Mouse (Mus musculus) liver, embryonic 13.5 days (tissue): Measurements from ENCODE around the gene A930033H14Rik. TPM values are rescaled to one million over a fixed set of nuclear protein-coding genes. Genes with fewer than 3 reads are reported as not detected.

Experiments used
- ATAC-seq: fragments of 200-750 bp; cut with Nextera tagmentation; 2 replicates; pipeline ENCODE4 v1.8.0; 2017; ENCODE audit warnings: low read depth, mild to moderate bottlenecking, moderate number of reproducible peaks, moderate library complexity
- DNase-seq: peaks from one replicate; pipeline ENCODE4 v3.0.0; 2022
- H3K27ac ChIP-seq: fragments of 300-500 bp; sonication (generic); 2 replicates; pipeline ENCODE4 v1.5.1; 2015; ENCODE audit warnings: moderate library complexity, mild to moderate bottlenecking, inconsistent platforms
- H3K27me3 ChIP-seq: fragments of 300-500 bp; sonication (generic); 2 replicates; pipeline ENCODE4 v1.6.1; 2015; ENCODE audit warnings: mild to moderate bottlenecking, inconsistent platforms
- H3K36me3 ChIP-seq: fragments of 300-500 bp; sonication (generic); 2 replicates; pipeline ENCODE4 v1.6.1; 2015; ENCODE audit warnings: mild to moderate bottlenecking, inconsistent platforms
- H3K4me1 ChIP-seq: fragments of 300-500 bp; sonication (generic); replicated peaks from 2 replicates; pipeline ENCODE4 v1.6.1; 2015; ENCODE audit warnings: inconsistent platforms
- H3K4me2 ChIP-seq: fragments of 300-500 bp; sonication (generic); 2 replicates; pipeline ENCODE4 v1.6.1; 2015; ENCODE audit warnings: inconsistent platforms, mild to moderate bottlenecking, moderate library complexity
- H3K4me3 ChIP-seq: fragments of 300-500 bp; sonication (generic); replicated peaks from 2 replicates; pipeline ENCODE4 v1.5.1; 2015; ENCODE audit warnings: mild to moderate bottlenecking, inconsistent platforms
- H3K9ac ChIP-seq: fragments of 300-500 bp; sonication (generic); 2 replicates; pipeline ENCODE4 v1.6.1; 2015; ENCODE audit warnings: mild to moderate bottlenecking, inconsistent platforms
- H3K9me3 ChIP-seq: fragments of 300-500 bp; sonication (generic); replicated peaks from 2 replicates; pipeline ENCODE4 v1.6.1; 2016; ENCODE audit warnings: inconsistent platforms
- WGBS: fragments of 180-500 bp; shearing (Covaris S2); methylation state at CpG from one replicate; pipeline ENCODE4 v1.1.7; 2015; ENCODE audit not compliant: insufficient replicate concordance; 5-methylcytosine and 5-hydroxymethylcytosine counted together
- polyA plus RNA-seq: library from polyadenylated mRNA; unstranded; fragments of >200 nt; fragmentation: Nextera tagmentation; extraction: Ambion mirVana; gene quantifications from 2 replicates; pipeline ENCODE4 v1.2.1, GENCODE M21; 2015

A930033H14Rik gene
- polyA plus RNA-seq, 1 experiment from 2014 or later = 0.39 TPM

DNA sequence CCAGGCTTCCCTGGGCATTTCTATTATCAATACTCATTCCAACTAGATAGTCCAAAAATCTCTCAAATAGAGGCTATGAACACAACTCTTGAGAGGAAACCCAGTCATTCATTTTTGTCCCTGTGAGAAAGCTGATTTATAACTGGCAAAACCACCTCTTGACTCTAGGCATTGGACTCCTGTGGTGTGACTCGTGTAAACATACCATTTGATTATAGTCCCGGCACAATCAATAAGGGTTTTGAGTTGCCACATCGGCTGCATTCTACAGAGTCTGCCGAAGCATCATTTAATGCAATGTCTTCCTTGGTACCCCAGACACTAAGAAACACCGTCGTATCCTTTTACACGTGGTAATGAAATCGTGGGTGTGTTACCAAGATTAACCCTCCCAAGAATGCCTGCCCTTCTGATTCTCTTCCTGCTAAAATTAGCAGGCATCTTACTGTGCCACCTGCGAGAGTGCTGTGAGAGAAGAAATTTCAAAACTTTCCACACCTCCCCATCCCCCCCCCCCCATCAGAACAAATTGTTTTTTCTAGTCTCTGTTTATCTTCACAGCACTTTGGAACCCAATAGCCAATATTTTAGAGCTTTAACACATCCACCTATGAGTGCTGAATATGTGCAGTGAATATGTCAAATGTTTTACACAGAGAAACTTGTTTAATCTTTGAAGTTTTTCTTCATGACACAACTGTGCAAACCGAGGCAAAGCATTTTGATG lies 22.3 kb downstream of the A930033H14Rik start:
- H3K27ac ChIP-seq = no peak overlapping the region
- no peak overlapping the region for H3K4me2 ChIP-seq
- ATAC-seq (no peak), DNase-seq (no peak)
- no peaks in the 10 kb centered on the region for H3K4me1 ChIP-seq
- H3K9me3 ChIP-seq = no peaks in the 10 kb centered on the region
- no peaks in the 10 kb centered on the region for H3K27me3 ChIP-seq
- no peak overlapping the region for H3K4me3 ChIP-seq
- 49% methylated on average over 10 of the region's 10 CpGs for WGBS
- no peaks in the 10 kb centered on the region for H3K36me3 ChIP-seq
- H3K9ac ChIP-seq = no peak overlapping the region

DNA sequence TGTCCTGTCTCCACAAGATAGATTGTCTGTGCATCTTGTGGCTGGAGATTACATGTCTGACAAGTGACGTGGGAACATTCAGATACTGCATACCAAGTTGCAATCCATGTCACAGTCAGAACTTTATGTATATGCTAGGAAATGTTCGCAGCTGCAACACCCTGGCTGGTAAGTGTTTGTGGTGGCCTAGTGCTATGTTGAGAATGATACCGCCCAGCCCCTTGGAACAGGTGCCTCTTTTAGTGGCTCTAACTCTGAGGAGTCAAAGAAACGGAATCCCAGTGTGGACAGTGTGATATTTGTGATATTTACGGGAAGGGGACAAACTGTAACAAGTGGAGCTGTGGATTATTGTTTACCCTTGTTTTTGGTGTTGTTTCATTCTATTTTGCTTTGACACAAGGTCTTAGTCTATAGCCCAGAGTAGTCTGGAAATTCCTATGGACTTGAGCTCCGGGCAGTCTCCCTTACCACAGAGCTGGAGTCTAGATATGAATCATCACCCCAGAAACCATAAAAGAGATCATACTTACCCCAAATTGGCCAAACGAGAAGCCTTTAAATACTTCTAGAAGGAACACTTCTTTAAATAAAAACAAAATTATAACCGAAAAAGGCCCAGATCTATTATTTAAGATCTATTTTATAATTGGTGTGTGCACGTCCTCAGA lies 25.0 kb downstream of the A930033H14Rik start:
- 57% methylated on average over 9 of the region's 9 CpGs for WGBS
- no peak for ATAC-seq
- Histone ChIP-seq H3K4me2 (no peak overlapping the region), H3K9me3 (no peaks in the 10 kb centered on the region), H3K4me1 (no peaks in the 10 kb centered on the region), H3K36me3 (no peaks in the 10 kb centered on the region), H3K27ac (no peak overlapping the region), H3K27me3 (no peaks in the 10 kb centered on the region), H3K4me3 (no peak overlapping the region), H3K9ac (no peak overlapping the region)
- no peak for DNase-seq

DNA sequence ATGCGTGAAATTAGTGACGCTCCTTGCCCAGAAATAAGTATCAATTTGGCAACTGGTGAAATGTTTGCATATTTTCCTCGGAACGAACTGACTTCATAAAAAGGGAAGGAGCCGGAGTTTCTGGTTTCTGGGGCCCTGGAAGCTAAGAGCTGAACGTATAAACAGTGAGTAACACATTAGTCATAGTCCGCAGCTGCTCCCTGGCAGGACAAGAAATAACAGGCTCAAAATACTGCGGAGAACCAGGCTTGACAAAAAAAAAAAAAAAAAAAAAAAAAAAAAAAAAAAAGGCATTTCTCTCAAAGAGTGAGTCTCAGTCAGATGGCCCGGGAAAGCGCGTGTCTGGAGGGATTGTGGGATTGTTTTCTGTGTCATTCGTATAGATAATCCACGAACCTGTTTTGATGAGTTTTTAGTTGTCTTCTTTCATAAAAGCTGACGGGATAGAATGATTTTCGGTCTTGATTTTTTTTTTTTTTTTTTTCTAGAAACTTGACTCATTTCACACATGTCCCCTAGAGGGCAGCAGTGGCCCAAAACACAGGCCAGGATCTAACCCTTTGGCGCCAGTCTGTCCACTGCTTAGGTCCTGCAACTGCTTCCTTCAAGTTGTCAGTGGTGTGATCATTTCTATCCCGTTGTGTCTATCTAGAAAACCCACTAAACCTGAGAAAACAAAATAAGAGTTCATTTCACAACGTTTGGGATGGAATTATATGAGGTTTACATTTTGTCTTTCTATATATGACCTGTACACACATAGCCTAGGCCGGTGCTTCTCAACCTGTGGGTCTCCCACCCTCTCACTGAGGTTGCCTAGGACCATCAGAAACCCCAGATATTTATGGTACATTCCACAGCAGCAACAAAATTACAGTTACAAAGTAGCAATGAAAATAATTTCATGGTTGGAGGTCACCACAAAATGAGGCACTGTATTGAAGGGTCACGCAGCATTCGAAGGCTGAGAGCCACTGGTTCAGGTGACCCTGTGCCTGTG lies 26.7 kb downstream of the A930033H14Rik start:
- Histone ChIP-seq H3K36me3 (no peaks in the 10 kb centered on the region), H3K4me1 (no peaks in the 10 kb centered on the region), H3K4me3 (peak overlapping the region; percentile 22; the same call in 1 of the 2 replicates), H3K9me3 (no peaks in the 10 kb centered on the region), H3K27me3 (no peaks in the 10 kb centered on the region), H3K4me2 (peak overlapping the region; percentile 28; the same call in 1 of the 2 replicates), H3K27ac (no peak overlapping the region), H3K9ac (no peak overlapping the region)
- 27% methylated on average over 21 of the region's 21 CpGs for WGBS
- DNase-seq (peak; percentile 12), ATAC-seq (no peak; the same call in 1 of the 2 replicates)

DNA sequence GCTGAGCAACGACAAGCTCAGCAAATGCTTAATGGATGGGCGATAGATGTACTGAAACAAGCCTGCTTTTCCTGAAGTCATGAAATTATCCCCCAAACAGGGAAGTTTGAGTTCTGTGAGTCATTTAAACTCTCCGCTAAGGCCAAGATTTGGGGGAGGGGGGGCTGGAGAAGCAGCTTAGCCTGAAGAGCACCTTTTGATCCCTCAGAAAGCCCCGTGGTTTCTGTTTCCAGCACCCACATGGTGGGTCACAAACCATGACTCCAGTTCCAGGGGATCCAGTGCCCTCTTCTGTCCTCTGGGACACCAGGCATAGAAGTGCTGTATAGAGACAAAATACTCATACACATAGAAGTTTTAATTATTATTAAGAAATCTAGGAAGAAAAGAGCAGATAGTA lies 27.5 kb downstream of the A930033H14Rik start:
- Histone ChIP-seq H3K9ac (no peak overlapping the region), H3K4me1 (no peaks in the 10 kb centered on the region), H3K9me3 (no peaks in the 10 kb centered on the region), H3K27me3 (no peaks in the 10 kb centered on the region), H3K4me2 (no peak overlapping the region), H3K36me3 (no peaks in the 10 kb centered on the region), H3K4me3 (no peak overlapping the region), H3K27ac (peak overlapping the region; percentile 50; the same call in 1 of the 2 replicates)
- WGBS = 64% methylated on average over 4 of the region's 4 CpGs
- DNase-seq (no peak), ATAC-seq (no peak)

DNA sequence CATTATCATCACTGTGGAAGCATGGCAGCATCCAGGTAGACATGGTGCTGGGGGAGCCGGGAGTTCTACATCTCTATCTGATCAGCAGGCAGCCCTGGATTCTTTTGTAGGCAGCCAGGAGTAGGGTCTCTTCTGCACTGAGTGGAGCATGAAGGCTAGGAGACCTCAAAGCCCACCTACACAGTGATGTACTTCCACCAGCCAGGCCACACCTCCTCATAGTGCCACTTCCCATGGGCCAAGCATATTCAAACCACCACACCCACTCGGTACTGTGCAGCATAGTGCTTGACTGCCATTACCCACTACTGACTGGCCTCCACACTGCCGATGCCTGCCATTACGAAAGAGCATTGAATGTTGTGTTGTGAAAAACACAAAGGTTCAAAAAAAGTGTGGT lies 28.0 kb downstream of the A930033H14Rik start:
- no peak overlapping the region for H3K9ac ChIP-seq
- H3K27ac ChIP-seq = no peak overlapping the region
- H3K36me3 ChIP-seq = no peaks in the 10 kb centered on the region
- H3K27me3 ChIP-seq = no peaks in the 10 kb centered on the region
- 0 out of 2 replicates have a peak, but pooled peaks cover under 1% of the 10 kb centered on the region for H3K9me3 ChIP-seq
- H3K4me3 ChIP-seq = no peak overlapping the region
- H3K4me1 ChIP-seq = no peaks in the 10 kb centered on the region
- no peak overlapping the region for H3K4me2 ChIP-seq
- DNase-seq (no peak), ATAC-seq (no peak)
- WGBS = 82% methylated on average over 4 of the region's 4 CpGs

DNA sequence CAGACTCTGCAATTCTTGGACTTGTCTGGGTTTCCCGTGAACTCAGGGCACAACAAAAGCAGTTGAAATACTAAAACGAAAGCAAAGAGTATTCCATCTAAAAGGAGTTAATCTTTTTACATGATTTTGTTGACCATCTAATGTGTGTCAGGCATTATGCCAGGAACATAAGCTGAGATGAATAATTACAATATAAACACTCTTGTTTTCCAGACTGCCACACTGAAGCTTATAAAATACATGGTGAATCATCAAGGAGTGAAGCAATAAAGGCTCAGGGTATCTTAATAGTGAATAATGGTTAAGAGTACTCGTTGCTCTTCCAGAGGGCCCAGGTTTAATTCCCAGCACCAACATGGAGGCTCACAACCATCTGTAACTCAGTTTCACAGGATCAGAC lies 31.9 kb downstream of the A930033H14Rik start:
- Histone ChIP-seq H3K27me3 (no peaks in the 10 kb centered on the region), H3K4me2 (no peak overlapping the region), H3K4me1 (no peaks in the 10 kb centered on the region), H3K27ac (no peak overlapping the region), H3K36me3 (no peaks in the 10 kb centered on the region), H3K4me3 (no peak overlapping the region), H3K9ac (no peak overlapping the region), H3K9me3 (peaks cover 5% of the 10 kb centered on the region; the same call in 1 of the 2 replicates)
- DNase-seq (no peak), ATAC-seq (no peak)
- WGBS = 42% methylated on average over 3 of the region's 3 CpGs

DNA sequence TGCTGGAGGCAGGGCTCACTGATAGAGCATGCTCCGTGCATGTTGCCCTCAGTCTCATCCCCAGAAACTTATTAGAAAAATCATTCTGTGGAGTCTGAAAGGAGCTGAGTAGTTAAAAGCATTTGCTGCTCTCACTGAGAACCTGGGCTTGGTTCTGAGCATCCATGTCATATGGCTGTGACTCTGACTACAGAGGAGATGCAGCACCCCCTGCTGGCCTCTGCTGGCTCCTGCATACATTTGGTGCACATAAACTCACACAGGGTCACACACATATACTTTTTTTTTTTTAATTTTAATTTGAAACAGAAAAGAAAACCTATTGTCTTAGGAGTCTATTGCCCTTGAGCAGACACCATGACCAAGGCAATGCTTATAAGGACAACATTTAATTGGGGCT lies 33.6 kb downstream of the A930033H14Rik start:
- DNase-seq (no peak), ATAC-seq (no peak)
- no peak overlapping the region for H3K4me2 ChIP-seq
- H3K9me3 ChIP-seq = peaks cover 5% of the 10 kb centered on the region; the same call in 1 of the 2 replicates
- no peak overlapping the region for H3K4me3 ChIP-seq
- 76% methylated on average over 1 of the region's 1 CpGs for WGBS
- H3K36me3 ChIP-seq = no peaks in the 10 kb centered on the region
- no peaks in the 10 kb centered on the region for H3K4me1 ChIP-seq
- H3K9ac ChIP-seq = no peak overlapping the region
- H3K27ac ChIP-seq = no peak overlapping the region
- no peaks in the 10 kb centered on the region for H3K27me3 ChIP-seq

DNA sequence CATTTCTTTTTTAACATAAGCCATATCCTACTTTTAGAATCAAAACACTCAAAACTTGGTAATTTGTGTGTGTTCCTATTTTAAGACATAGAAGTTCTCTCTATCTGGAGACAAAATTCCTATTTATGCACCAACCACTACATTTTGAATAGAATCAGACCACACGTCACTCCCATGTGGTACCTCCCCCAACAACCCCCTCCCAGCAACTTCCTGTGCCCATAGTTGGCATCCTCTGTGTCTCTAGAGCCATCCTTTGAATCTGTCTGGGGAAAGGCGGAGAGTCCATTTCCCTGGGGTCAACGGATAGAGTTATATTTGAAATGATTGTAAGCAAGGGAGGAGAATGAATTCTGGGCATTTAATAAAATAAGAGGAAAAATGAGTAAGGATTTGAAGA lies 36.8 kb downstream of the A930033H14Rik start:
- Histone ChIP-seq H3K4me3 (no peak overlapping the region), H3K9me3 (peaks cover 5% of the 10 kb centered on the region; the same call in 1 of the 2 replicates), H3K9ac (no peak overlapping the region), H3K36me3 (no peaks in the 10 kb centered on the region), H3K4me2 (no peak overlapping the region), H3K4me1 (no peaks in the 10 kb centered on the region), H3K27ac (no peak overlapping the region), H3K27me3 (no peaks in the 10 kb centered on the region)
- WGBS = 55% methylated on average over 3 of the region's 3 CpGs
- no peak for DNase-seq
- ATAC-seq = no peak

DNA sequence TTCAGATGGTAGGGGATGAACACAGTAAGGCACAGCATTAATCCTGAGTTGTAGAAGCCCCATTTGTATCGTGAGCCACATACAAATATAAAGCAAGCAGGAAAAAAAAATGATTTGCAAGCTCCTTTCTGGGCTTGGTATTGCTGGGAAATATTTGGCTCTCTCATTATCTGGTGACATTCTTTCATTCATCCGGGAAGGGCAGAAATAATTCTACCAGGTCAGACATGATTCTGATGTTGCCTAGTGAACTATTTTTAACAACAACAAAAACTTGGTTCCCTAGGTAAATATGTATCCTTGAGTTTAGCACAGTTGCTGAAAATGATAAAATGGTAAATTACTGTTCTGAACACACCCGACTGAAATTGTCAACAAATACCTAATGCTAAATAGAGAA lies 40.5 kb downstream of the A930033H14Rik start:
- H3K4me3 ChIP-seq = no peak overlapping the region
- H3K27ac ChIP-seq = no peak overlapping the region
- no peak overlapping the region for H3K9ac ChIP-seq
- no peaks in the 10 kb centered on the region for H3K9me3 ChIP-seq
- H3K4me2 ChIP-seq = no peak overlapping the region
- 54% methylated on average over 3 of the region's 3 CpGs for WGBS
- no peaks in the 10 kb centered on the region for H3K27me3 ChIP-seq
- H3K36me3 ChIP-seq = no peaks in the 10 kb centered on the region
- H3K4me1 ChIP-seq = no peaks in the 10 kb centered on the region
- ATAC-seq = no peak
- no peak for DNase-seq

DNA sequence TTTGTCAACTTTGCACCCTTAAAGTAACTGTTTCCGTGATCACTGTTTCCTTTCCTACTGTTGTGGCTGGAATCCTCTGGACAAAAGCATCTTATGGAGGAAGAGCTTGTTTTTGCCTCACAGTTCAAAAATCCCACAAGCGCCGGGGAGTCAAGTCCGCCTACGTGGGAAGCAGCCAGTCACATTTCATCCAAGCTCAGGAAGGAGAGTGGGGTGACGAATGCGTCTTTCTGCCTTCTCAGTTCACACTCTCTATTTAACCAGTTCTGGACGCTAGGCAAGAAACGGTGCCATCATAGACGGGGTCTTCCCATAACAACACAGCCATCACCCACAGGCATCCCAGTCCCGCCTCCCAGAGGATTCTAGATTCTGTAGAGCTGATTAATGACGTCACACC lies 46.4 kb downstream of the A930033H14Rik start:
- H3K9ac ChIP-seq = no peak overlapping the region
- H3K27ac ChIP-seq = 0 out of 2 replicates have a peak overlapping the region, but pooled peaks have one; percentile 24
- WGBS = 64% methylated on average over 12 of the region's 12 CpGs
- ATAC-seq = no peak
- no peaks in the 10 kb centered on the region for H3K27me3 ChIP-seq
- H3K4me1 ChIP-seq = no peaks in the 10 kb centered on the region
- no peaks in the 10 kb centered on the region for H3K9me3 ChIP-seq
- H3K4me2 ChIP-seq = no peak overlapping the region
- no peak for DNase-seq
- H3K36me3 ChIP-seq = no peaks in the 10 kb centered on the region
- no peak overlapping the region for H3K4me3 ChIP-seq

DNA sequence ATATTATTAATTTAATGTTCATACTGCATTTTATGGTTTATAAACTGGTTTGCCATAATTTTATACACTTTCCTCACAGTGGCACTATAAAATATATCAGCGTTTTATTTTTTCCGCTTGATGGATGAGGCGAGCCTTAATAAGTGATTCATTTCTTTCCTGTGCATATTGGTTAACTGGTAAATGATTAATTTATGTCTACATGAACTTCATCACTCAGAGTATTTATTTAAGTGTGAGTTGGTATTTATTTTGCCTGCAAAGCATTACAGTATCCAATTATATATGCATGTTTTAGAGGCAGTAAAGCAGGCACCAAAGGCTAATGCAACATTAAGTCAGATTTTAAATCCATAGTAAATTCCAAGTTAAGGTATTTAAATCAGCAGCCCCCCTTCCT lies 47.1 kb downstream of the A930033H14Rik start:
- Histone ChIP-seq H3K36me3 (no peaks in the 10 kb centered on the region), H3K4me2 (no peak overlapping the region), H3K4me3 (no peak overlapping the region), H3K9ac (no peak overlapping the region), H3K9me3 (no peaks in the 10 kb centered on the region), H3K4me1 (no peaks in the 10 kb centered on the region), H3K27me3 (no peaks in the 10 kb centered on the region), H3K27ac (no peak overlapping the region)
- DNase-seq = no peak
- ATAC-seq = no peak
- 61% methylated on average over 3 of the region's 3 CpGs for WGBS
